Mouse (Mus musculus) liver, adult 2 months (tissue): ENCODE data around the gene Gabrb3. TPM values are rescaled to one million over a fixed set of nuclear protein-coding genes. Genes with fewer than 3 reads are reported as not detected.

Source experiments
- DNase-seq: peaks from one replicate; pipeline ENCODE4 v3.0.0-alpha.2; 2011; ENCODE audit warnings: low read depth, low spot score; ENCODE audit errors: extremely low read depth
- H3K27ac ChIP-seq: fragments of 200-500 bp; replicated peaks from 2 replicates; pipeline ENCODE4 v1.5.1; 2012; ENCODE audit warnings: low read depth, mild to moderate bottlenecking, control low read depth, inconsistent platforms, low read length; ENCODE audit not compliant: insufficient read depth
- H3K27me3 ChIP-seq: fragments of 200-500 bp; 2 replicates; pipeline ENCODE4 v1.6.1; 2012; ENCODE audit warnings: mild to moderate bottlenecking, moderate library complexity, low read length, inconsistent platforms; ENCODE audit not compliant: control insufficient read depth, insufficient read depth
- H3K36me3 ChIP-seq: fragments of 200-500 bp; 2 replicates; pipeline ENCODE4 v1.6.1; 2012; ENCODE audit warnings: low read length, inconsistent platforms; ENCODE audit not compliant: control insufficient read depth, insufficient read depth
- H3K4me1 ChIP-seq: fragments of 200-500 bp; 2 replicates; pipeline ENCODE4 v1.6.1; 2011; ENCODE audit warnings: low read length; ENCODE audit not compliant: control insufficient read depth, insufficient read depth
- H3K4me3 ChIP-seq: fragments of 200-500 bp; 2 replicates; pipeline ENCODE4 v1.5.1; 2011; ENCODE audit warnings: low read depth, mild to moderate bottlenecking, control low read depth, low read length, moderate library complexity; ENCODE audit not compliant: insufficient read depth
- H3K79me2 ChIP-seq: fragments of 200-500 bp; 2 replicates; pipeline ENCODE4 v1.6.1; 2012; ENCODE audit warnings: inconsistent platforms, mild to moderate bottlenecking, low read length, moderate library complexity; ENCODE audit not compliant: control insufficient read depth, insufficient read depth
- H3K9ac ChIP-seq: fragments of 200-500 bp; 2 replicates; pipeline ENCODE4 v1.6.1; 2012; ENCODE audit warnings: low read depth, mild to moderate bottlenecking, control low read depth, inconsistent platforms, low read length
- CTCF ChIP-seq: fragments of 200-500 bp; IDR thresholded peaks from 2 replicates; pipeline ENCODE4 v1.5.1; 2011; ENCODE audit warnings: low read depth, low read length, control low read depth
- POLR2A ChIP-seq: fragments of 200-500 bp; IDR thresholded peaks from 2 replicates; pipeline ENCODE4 v1.6.1; 2011; ENCODE audit warnings: low read length, control low read depth; ENCODE audit not compliant: insufficient read depth; ENCODE audit errors: extremely low read depth
- WGBS: fragments of 180-500 bp; shearing (Covaris S2); methylation state at CpG from one replicate; pipeline ENCODE4 v1.1.7; 2018; 5-methylcytosine and 5-hydroxymethylcytosine counted together
- polyA plus RNA-seq: library from polyadenylated mRNA; depleted of rRNA; stranded (reverse); fragments of >200 nt; gene quantifications from 2 replicates; pipeline ENCODE4 v1.2.3, GENCODE M21; 2012
- total RNA-seq: library from RNA; depleted of rRNA; stranded (reverse); fragments of >200 nt; gene quantifications from 2 replicates; pipeline ENCODE4 v1.2.3, GENCODE M21; 2014

The Gabrb3 gene
- total and polyA plus RNA-seq, 2 experiments, result 0.28 to 0.55 TPM

DNA sequence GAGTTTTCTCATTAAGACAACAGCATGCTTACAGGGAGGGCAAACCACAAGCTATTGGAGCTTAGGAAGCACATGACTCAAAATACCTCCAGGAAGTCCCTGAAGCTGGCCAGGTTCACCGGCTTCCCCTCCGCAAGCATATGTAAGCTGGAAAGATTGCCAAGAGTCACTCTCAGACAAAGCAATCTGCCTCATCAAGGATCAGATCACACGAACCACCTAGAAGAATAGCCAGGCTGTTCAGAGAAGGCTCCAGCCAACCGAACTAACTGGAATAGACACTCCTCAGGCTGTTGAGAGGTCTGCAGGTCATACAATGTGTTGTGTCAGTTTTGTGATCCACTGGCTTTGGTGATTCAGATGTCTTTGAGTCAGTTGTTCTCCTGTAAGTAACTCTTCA is 8.3 kb upstream of the Gabrb3 start:
- no peak for TF ChIP-seq CTCF
- TF ChIP-seq POLR2A, result no peak
- H3K36me3 ChIP-seq, result no peaks in the 10 kb centered on the region
- H3K4me1 ChIP-seq, result no peaks in the 10 kb centered on the region
- no peaks in the 10 kb centered on the region for H3K27me3 ChIP-seq
- H3K4me3 ChIP-seq, result no peak overlapping the region
- no peak for DNase-seq
- WGBS, result 85% methylated on average over 4 of the region's 4 CpGs
- no peak overlapping the region for H3K9ac ChIP-seq
- H3K79me2 ChIP-seq, result no peaks in the 10 kb centered on the region
- no peak overlapping the region for H3K27ac ChIP-seq

DNA sequence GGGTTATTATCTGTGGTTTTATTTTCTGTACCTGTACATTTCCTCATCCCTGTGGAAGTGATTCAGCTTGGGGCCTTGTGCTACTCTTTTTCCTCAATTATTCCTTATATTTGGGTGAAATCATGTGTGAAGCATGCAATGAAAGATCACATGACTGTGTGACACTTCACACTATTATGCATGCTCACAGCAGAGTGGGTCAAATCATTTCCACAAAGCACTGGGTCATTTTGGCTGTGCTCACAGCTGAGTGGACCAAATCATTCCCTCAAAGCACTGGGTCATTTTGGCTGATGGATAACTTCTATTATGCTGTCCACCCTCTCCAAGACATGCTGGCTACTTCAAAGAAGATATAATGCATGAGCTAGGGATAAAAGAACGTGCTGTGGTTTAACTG is 6.6 kb upstream of the Gabrb3 start:
- 20% methylated on average over 1 of the region's 1 CpGs for WGBS
- H3K4me1 ChIP-seq, result no peaks in the 10 kb centered on the region
- H3K27me3 ChIP-seq, result no peaks in the 10 kb centered on the region
- TF ChIP-seq CTCF (no peak), POLR2A (no peak)
- H3K27ac ChIP-seq, result no peak overlapping the region
- no peak for DNase-seq
- no peaks in the 10 kb centered on the region for H3K79me2 ChIP-seq
- H3K4me3 ChIP-seq, result no peak overlapping the region
- no peaks in the 10 kb centered on the region for H3K36me3 ChIP-seq
- H3K9ac ChIP-seq, result no peak overlapping the region

DNA sequence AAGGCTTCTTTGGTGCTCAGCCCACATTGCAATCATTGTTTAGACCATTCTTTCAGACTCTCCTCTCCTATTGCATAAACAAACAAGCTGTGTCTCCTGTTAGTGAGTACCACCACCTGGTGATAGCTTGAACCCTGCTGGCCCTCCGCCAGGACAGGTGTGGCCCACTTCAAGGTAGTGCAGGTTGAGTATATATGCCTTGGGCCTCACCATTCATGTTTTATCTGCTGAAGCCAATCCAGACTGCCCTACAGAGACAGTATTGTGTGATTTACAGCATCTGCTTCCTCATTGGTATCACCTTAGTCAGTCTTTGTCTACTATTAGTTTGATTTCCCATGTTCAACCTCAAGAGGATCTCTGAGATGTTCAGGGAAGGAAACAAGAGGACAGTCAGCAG is 1.6 kb downstream of the Gabrb3 start:
- TF ChIP-seq CTCF (no peak), POLR2A (no peak)

DNA sequence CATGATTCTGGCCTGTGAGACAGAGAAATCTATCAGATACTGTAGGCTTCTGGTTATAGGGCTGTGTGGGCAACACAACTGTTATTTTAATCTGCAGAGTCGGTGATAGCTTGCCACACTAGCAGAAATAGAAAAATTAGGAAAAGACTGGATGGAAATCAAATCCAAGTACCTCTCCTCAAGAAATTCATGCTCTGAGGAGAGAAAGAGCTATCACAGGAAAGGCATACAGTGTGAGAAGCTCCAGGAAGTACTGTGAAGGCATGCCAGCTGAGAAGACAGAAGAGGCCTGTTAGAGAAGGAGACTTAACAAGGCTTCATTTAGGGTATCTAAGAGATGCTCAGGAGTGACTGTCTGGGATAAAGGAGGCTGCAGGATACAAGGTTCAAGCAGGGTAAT is 3.2 kb downstream of the Gabrb3 start:
- WGBS, result 75% methylated on average over 1 of the region's 1 CpGs
- Histone ChIP-seq H3K36me3 (no peaks in the 10 kb centered on the region), H3K27me3 (no peaks in the 10 kb centered on the region), H3K9ac (no peak overlapping the region), H3K4me1 (no peaks in the 10 kb centered on the region), H3K27ac (no peak overlapping the region), H3K4me3 (no peak overlapping the region), H3K79me2 (no peaks in the 10 kb centered on the region)
- DNase-seq, result no peak
- TF ChIP-seq POLR2A, result no peak

More for the DNA sequence above, 1.6 kb downstream of the Gabrb3 start:
- Histone ChIP-seq H3K36me3 (no peaks in the 10 kb centered on the region), H3K4me1 (no peaks in the 10 kb centered on the region), H3K27ac (no peak overlapping the region), H3K4me3 (no peak overlapping the region), H3K79me2 (no peaks in the 10 kb centered on the region), H3K27me3 (no peaks in the 10 kb centered on the region), H3K9ac (no peak overlapping the region)
- no peak for DNase-seq
- 51% methylated on average over 1 of the region's 1 CpGs for WGBS

DNA sequence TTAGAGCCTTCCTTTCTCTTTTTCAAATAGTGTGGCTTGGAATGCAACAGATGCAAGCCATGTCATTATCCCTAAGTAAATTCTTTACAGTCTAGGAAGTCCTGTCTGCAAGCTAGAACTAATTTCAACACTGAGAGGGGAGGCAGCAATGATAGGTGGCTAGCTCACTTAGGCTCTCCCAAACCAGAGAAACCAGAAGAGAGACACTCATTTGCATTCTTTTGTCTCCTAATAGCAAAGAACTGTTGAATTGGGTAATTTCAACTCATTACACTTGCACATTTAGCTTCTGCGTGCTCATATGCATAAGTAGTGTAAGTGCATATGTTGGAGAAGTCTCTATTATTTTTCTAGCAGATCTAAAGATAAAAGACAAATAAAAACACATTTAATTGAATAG is 28.7 kb downstream of the Gabrb3 start:
- no peaks in the 10 kb centered on the region for H3K27me3 ChIP-seq
- 61% methylated on average over 1 of the region's 1 CpGs for whole genome bisulfite sequencing
- no peak for TF ChIP-seq CTCF
- no peak for TF ChIP-seq POLR2A
- no peak overlapping the region for H3K27ac ChIP-seq
- no peak for DNase-seq
- H3K36me3 ChIP-seq, result no peaks in the 10 kb centered on the region
- H3K4me3 ChIP-seq, result no peak overlapping the region
- H3K4me1 ChIP-seq, result no peaks in the 10 kb centered on the region
- H3K79me2 ChIP-seq, result no peaks in the 10 kb centered on the region
- no peak overlapping the region for H3K9ac ChIP-seq

DNA sequence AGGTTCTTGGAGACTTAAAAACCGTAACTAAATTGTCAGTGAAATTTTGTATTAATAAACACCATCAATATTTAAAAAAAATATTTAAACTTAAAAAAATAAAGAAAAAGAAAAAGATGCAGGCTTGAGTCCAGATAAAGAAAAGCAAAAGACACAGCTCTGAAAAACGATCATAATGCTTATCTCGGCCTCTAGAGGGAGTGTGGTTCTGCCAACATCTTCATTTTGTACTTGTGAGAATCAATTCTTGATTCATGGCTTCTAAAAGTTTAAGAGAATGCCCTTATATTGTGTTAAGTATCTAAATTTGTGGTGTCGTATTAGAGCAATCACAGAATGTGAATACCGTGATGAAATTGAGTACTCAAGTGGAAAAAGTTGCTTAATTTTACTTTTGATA is 40.9 kb downstream of the Gabrb3 start:
- H3K4me1 ChIP-seq, result no peaks in the 10 kb centered on the region
- no peaks in the 10 kb centered on the region for H3K27me3 ChIP-seq
- H3K27ac ChIP-seq, result no peak overlapping the region
- no peak overlapping the region for H3K4me3 ChIP-seq
- DNase-seq, result peak; percentile 8
- H3K79me2 ChIP-seq, result no peaks in the 10 kb centered on the region
- TF ChIP-seq CTCF, result no peak
- TF ChIP-seq POLR2A, result no peak
- H3K36me3 ChIP-seq, result no peaks in the 10 kb centered on the region
- no peak overlapping the region for H3K9ac ChIP-seq
- 58% methylated on average over 5 of the region's 5 CpGs for WGBS

DNA sequence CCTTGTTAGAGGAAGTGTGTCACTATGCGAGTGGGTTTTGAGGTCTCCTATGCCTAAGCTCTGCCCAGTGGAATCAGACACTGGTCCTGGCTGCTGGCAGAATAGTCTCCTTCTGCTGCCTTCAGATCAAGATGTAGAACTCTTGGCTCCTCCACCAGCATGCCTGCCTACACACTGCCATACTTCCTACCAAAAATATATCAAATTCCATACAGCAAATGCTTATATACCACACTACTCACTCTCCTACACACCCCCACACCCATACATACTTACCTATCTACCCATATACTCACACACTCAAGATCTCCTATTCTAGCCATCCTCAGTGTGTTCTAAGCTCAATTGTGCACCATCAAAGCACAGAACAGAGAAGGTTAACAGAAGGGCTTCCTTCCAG is 51.8 kb downstream of the Gabrb3 start:
- no peaks in the 10 kb centered on the region; the same call in 1 of the 2 replicates for H3K27me3 ChIP-seq
- no peaks in the 10 kb centered on the region for H3K4me1 ChIP-seq
- H3K4me3 ChIP-seq, result no peak overlapping the region
- no peak overlapping the region for H3K27ac ChIP-seq
- no peak overlapping the region for H3K9ac ChIP-seq
- WGBS, result 94% methylated on average over 1 of the region's 1 CpGs
- no peaks in the 10 kb centered on the region for H3K36me3 ChIP-seq
- DNase-seq, result no peak
- no peaks in the 10 kb centered on the region for H3K79me2 ChIP-seq
- TF ChIP-seq CTCF (no peak), POLR2A (no peak)
